Mouse (Mus musculus) C2C12 (cell line): Measurements from ENCODE around the gene Sox14.

Source experiments
- CTCF ChIP-seq: IDR thresholded peaks from one replicate; pipeline ENCODE4 v1.5.1; 2011; ENCODE audit not compliant: control insufficient read depth, insufficient read depth, insufficient read length
- MYOD1 ChIP-seq: IDR thresholded peaks from one replicate; pipeline ENCODE4 v1.6.1; 2011; ENCODE audit warnings: low read depth; ENCODE audit not compliant: control insufficient read depth, insufficient read length
- USF1 ChIP-seq: IDR thresholded peaks from one replicate; pipeline ENCODE4 v1.6.1; 2011; ENCODE audit warnings: low read depth, mild to moderate bottlenecking, control low read depth, moderate library complexity

- TF ChIP-seq CTCF (no peak), MYOD1 (no peak), USF1 (no peak)
These were observed 2.2 kb downstream of the Sox14 start for GRCm38 (mm10) chr9:99873721-99874120.
